Mouse (Mus musculus) testis, adult 2 months (tissue): ENCODE data around the gene E130308A19Rik. TPM values are rescaled to one million over a fixed set of nuclear protein-coding genes. Genes with fewer than 3 reads are reported as not detected.

Experiments
- H3K27ac ChIP-seq: fragments of 200-500 bp; 2 replicates; pipeline ENCODE4 v1.5.1; 2012; ENCODE audit warnings: low read depth, low read length; ENCODE audit not compliant: control insufficient read depth, insufficient read depth
- H3K27me3 ChIP-seq: fragments of 200-500 bp; 2 replicates; pipeline ENCODE4 v1.6.1; 2012; ENCODE audit warnings: mild to moderate bottlenecking, low read length, moderate library complexity; ENCODE audit not compliant: control insufficient read depth, insufficient read depth
- H3K36me3 ChIP-seq: fragments of 200-500 bp; 2 replicates; pipeline ENCODE4 v1.6.1; 2012; ENCODE audit warnings: mild to moderate bottlenecking, low read length; ENCODE audit not compliant: control insufficient read depth, insufficient read depth
- H3K4me1 ChIP-seq: fragments of 200-500 bp; 2 replicates; pipeline ENCODE4 v1.6.1; 2012; ENCODE audit warnings: low read length; ENCODE audit not compliant: control insufficient read depth, insufficient read depth
- H3K4me3 ChIP-seq: fragments of 200-500 bp; 2 replicates; pipeline ENCODE4 v1.5.1; 2012; ENCODE audit warnings: low read depth, mild to moderate bottlenecking, low read length, moderate library complexity, mixed read lengths; ENCODE audit not compliant: control insufficient read depth
- CTCF ChIP-seq: fragments of 200-500 bp; IDR thresholded peaks from 2 replicates; pipeline ENCODE4 v1.5.1; 2012; ENCODE audit warnings: low read depth, mild to moderate bottlenecking, inconsistent platforms, low read length, moderate library complexity; ENCODE audit not compliant: control insufficient read depth, insufficient read depth, insufficient replicate concordance
- POLR2A ChIP-seq: fragments of 200-500 bp; IDR thresholded peaks from 2 replicates; pipeline ENCODE4 v1.6.1; 2012; ENCODE audit warnings: low read depth, mild to moderate bottlenecking, inconsistent platforms, low read length, moderate library complexity; ENCODE audit not compliant: control insufficient read depth
- polyA plus RNA-seq: library from polyadenylated mRNA; depleted of rRNA; stranded (reverse); fragments of >200 nt; gene quantifications from 2 replicates; pipeline ENCODE4 v1.2.3, GENCODE M21; 2012; rRNA removed

Gene E130308A19Rik
- 5.9 and 6.7 TPM in 2 replicates for polyA plus RNA-seq

DNA sequence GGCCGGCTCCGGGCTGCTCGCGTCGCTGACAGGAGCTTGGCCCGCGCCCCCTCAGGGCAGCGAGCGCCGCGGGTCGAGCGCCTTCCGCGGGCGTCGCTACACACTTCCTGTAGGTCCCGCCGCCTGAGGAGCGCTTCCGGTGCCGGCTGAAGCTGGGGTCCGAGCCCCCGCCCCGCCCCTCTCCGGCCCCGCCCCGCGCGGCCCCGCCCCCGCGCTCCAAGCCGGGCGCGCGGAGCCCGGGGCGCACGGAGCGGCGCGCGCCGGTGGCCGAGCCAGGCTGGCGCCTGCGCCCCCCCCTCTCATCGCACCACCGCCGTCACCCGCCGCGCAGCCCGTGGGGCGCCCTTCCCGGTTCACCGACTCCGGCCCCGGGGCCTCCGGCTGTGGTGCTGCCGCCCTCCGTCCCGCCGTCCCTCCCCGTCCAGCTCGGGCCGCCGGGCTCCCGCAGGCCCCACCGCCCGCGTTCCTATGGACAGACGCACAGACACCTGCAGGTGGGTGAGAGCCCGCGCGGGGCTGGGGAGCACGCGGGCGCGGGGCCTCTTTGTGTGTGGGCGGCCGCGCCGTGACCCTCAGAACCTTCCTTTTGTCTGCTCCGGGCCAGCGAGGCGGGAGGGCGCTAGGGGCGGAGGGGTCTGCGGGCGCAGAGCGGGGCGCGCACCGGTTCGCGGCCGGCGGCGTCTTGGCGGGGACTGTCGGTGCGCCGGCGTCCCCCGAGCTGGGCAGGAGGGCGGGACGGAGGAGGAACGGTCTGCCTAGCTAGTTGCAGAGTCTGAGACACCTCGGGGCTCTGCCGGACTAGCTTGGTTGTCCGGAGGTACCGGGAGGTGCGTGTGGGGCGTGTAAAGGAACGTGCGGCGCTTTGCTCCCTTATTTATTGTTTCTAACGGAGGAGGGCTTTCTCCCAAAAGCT is at the start of gene E130308A19Rik:
E130308A19Rik (plus strand) TSS at position 214 of the 913 bp plus-strand sequence.
- Histone ChIP-seq H3K36me3 (no peaks in the 10 kb centered on the region), H3K27me3 (no peaks in the 10 kb centered on the region), H3K27ac (peak within 1 kb of the TSS; percentile 83), H3K4me1 (no peaks in the 10 kb centered on the region; the same call in 1 of the 2 replicates), H3K4me3 (peak within 1 kb of the TSS; percentile 94)
- TF ChIP-seq CTCF (no peak), POLR2A (peak; percentile 62)

- no peak for TF ChIP-seq CTCF
- TF ChIP-seq POLR2A: no peak
- Histone ChIP-seq H3K36me3 (no peaks in the 10 kb centered on the region), H3K27me3 (no peaks in the 10 kb centered on the region), H3K4me1 (peaks cover 8% of the 10 kb centered on the region; the same call in 1 of the 2 replicates), H3K27ac (peak overlapping the region; percentile 77), H3K4me3 (peak overlapping the region; percentile 86)
Observed at GRCm38 (mm10) chr4:59580495-59581281, 45.3 kb upstream of the E130308A19Rik start.

- Histone ChIP-seq H3K4me3 (peak within 1 kb of the TSS; percentile 86), H3K27me3 (no peaks in the 10 kb centered on the region), H3K36me3 (no peaks in the 10 kb centered on the region), H3K4me1 (peaks cover 8% of the 10 kb centered on the region; the same call in 1 of the 2 replicates), H3K27ac (peak within 1 kb of the TSS; percentile 77)
- peak; percentile 71; the same call in 1 of the 2 replicates for TF ChIP-seq POLR2A
- TF ChIP-seq CTCF: no peak
Observed at GRCm38 (mm10) chr4:59581314-59582185, 44.5 kb upstream of the E130308A19Rik start, which contains the start of gene Hsdl2. Gene Hsdl2, plus strand, starts transcription at chr4:59581563.

- Histone ChIP-seq H3K4me1 (peaks cover 8% of the 10 kb centered on the region; the same call in 1 of the 2 replicates), H3K4me3 (peak overlapping the region; percentile 86), H3K36me3 (no peaks in the 10 kb centered on the region), H3K27ac (peak overlapping the region; percentile 32; the same call in 1 of the 2 replicates), H3K27me3 (no peaks in the 10 kb centered on the region)
- TF ChIP-seq CTCF (no peak), POLR2A (no peak)
Observed at GRCm38 (mm10) chr4:59582186-59582585, 43.8 kb upstream of the E130308A19Rik start.

DNA sequence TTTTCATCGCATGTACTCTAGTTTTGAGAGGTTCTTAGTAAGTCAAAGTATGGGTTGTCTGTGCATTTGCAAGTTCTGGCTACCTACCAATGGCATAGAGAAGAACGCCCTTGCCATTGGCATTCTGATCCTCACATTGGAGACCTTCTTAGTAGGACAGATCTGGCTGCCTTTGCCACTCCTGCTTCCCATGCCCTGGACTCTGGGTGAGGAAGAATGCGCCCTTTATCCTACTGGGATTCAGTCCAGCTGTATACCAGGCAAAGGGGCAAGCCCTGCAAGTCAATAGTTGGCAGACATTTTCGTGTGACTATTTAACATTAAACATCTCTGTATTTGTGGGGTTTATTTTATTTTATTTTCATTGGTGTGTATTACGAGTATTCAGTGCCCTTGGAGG is 40.9 kb upstream of the E130308A19Rik start:
- TF ChIP-seq POLR2A: no peak
- TF ChIP-seq CTCF: no peak
- H3K4me3 ChIP-seq: no peak overlapping the region
- H3K27ac ChIP-seq: no peak overlapping the region
- H3K27me3 ChIP-seq: no peaks in the 10 kb centered on the region
- peaks cover 7% of the 10 kb centered on the region; the same call in 1 of the 2 replicates for H3K4me1 ChIP-seq
- no peaks in the 10 kb centered on the region for H3K36me3 ChIP-seq

GRCm38 (mm10) chr4:59587215-59587871 is 38.7 kb upstream of the E130308A19Rik start:
- H3K27me3 ChIP-seq: no peaks in the 10 kb centered on the region
- no peak for TF ChIP-seq POLR2A
- H3K4me1 ChIP-seq: no peaks in the 10 kb centered on the region
- H3K27ac ChIP-seq: no peak overlapping the region
- no peak overlapping the region for H3K4me3 ChIP-seq
- no peaks in the 10 kb centered on the region for H3K36me3 ChIP-seq
